ENCODE assay signal across 8 mouse cellular contexts in the genomic region with DNA sequence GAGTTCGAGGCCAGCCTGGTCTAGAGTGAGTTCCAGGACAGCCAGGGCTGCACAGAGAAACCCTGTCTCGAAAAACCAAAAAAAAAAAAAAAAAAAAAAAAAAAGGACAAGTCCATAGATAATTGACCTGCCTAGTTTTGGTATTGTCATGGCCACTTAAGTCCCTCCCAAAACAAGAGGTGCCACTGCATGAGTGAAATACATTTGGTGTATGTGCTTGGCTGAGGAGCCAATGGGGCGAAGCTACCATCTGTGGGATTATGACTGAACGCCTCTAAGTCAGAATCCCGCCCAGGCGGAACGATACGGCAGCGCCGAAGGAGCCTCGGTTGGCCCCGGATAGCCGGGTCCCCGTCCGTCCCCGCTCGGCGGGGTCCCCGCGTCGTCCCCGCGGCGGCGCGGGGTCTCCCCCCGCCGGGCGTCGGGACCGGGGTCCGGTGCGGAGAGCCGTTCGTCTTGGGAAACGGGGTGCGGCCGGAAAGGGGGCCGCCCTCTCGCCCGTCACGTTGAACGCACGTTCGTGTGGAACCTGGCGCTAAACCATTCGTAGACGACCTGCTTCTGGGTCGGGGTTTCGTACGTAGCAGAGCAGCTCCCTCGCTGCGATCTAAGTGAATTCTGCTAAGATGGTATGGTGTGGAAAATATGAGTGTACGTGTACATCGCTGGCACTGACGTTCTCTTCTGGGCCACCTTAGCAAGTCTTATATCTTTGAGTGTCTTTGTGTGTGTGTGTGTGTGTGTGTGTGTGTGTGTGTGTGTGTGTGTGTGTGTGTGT. TPM values are rescaled to one million over a fixed set of nuclear protein-coding genes. Genes with fewer than 3 reads are reported as not detected.
DNase-seq lines count a peak whose midpoint lies in the region; TF ChIP-seq lines count a peak whose summit lies in the region.
"Not testable (repeated sequence)": the region's sequence is repeated elsewhere in the genome, so short reads cannot be mapped to it uniquely, and the experiment has no call there.

No protein-coding gene starts in this region.

- TF ChIP-seq CTCF in gastrocnemius, adult 2 months (IDR thresholded peaks at IDR 0.05): not testable (repeated sequence)

- not testable (repeated sequence) for H3K27ac ChIP-seq in gastrocnemius, adult 2 months

- H3K4me3 ChIP-seq in gastrocnemius, adult 2 months: not testable (repeated sequence)

- intact Hi-C loops in gastrocnemius, adult 2 months (cut with DNase I): not testable (repeated sequence)

- peak; percentile 30 for DNase-seq in Muller cell, postnatal 12 days (ENCODE audit: inconsistent ontology term)
- DNase-seq in cerebellum, adult 8-10 months: peak; percentile 100
- peak; percentile 99 for DNase-seq in gastrocnemius, adult 2 months
- peak; percentile 49 for DNase-seq in induced T-regulatory cell, adult 2 months (ENCODE audit: low read depth)
- peak; percentile 100 for DNase-seq in layer of hippocampus, postnatal 14 days (ENCODE audit: low spot score in 2 of 2)
- DNase-seq in lung, postnatal 14 days: peak; percentile 100
- peak; percentile 100 for DNase-seq in right cerebral cortex, postnatal 36 days (ENCODE audit: low spot score in 2 of 2)
- DNase-seq in urinary bladder, adult 18-20 months (ENCODE audit: low spot score in 2 of 2): peak; percentile 100

RNA-seq across cellular contexts. Expression of gene Txndc11, which starts 9.4 kb away (rescaled TPM):
- total RNA-seq in gastrocnemius, adult 2 months (2021): 1 to 10 TPM; 8.1 to 8.3 TPM
- 10 to 100 TPM; 31.3 to 37.4 TPM for total RNA-seq in layer of hippocampus, postnatal 14 days (2021)

RNA-seq across cellular contexts. Expression of gene Zc3h7a, which starts 32.3 kb away (rescaled TPM):
- total RNA-seq in gastrocnemius, adult 2 months (2021): 10 to 100 TPM; 17.0 to 20.0 TPM
- total RNA-seq in layer of hippocampus, postnatal 14 days (2021): 10 to 100 TPM; 75.6 to 78.0 TPM

RNA-seq across cellular contexts. Expression of gene Rsl1d1, which starts 59.2 kb away (rescaled TPM):
- total RNA-seq in gastrocnemius, adult 2 months (2021): 10 to 100 TPM; 42.5 to 51.0 TPM
- 10 to 100 TPM; 52.4 to 53.5 TPM for total RNA-seq in layer of hippocampus, postnatal 14 days (2021)

Comparison
In these comparisons a context has a peak if more than half of its experiments do, and no peak if none do; other contexts are left out.
1. DNase-seq: peak in every context shown above with its lines; median percentile 100 in cerebellum, adult 8-10 months; 100 in layer of hippocampus, postnatal 14 days; 100 in lung, postnatal 14 days; 100 in right cerebral cortex, postnatal 36 days; 100 in urinary bladder, adult 18-20 months; 99 in gastrocnemius, adult 2 months; 49 in induced T-regulatory cell, adult 2 months; 30 in Muller cell, postnatal 12 days.